Mouse (Mus musculus) ES-Bruce4 (cell line): Measurements from ENCODE around the gene H2-Ab1.

ENCODE experiments used
- CTCF ChIP-seq: IDR thresholded peaks from one replicate; pipeline ENCODE4 v1.8.1; 2011; ENCODE audit warnings: low read depth, low read length
- POLR2A ChIP-seq: IDR thresholded peaks from one replicate; pipeline ENCODE4 v1.8.1; 2011; ENCODE audit warnings: low read length; ENCODE audit not compliant: insufficient read depth

DNA sequence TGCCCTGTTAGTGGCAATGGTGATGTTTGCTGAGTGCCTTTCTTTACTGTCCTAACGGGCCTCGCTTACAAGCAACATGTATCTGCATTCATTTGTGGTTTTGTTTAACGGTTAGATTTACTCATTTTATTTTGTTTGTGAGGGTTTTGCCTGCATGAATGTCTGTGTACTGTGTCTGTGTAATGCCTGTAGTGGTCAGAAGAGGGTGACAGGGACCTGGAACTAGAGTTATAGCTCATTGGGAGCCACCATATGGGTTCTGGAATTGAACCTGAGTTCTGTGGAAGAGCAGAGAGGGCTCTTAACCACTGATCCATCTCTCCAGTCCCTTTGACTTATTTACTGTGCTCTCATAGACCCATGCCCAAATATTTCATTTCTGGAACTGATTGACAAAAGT is 10.4 kb upstream of the H2-Ab1 start:
- TF ChIP-seq CTCF: no peak
- TF ChIP-seq POLR2A: no peak
